Mouse (Mus musculus) thymus, adult 2 months (tissue): ENCODE measurements at regions not wholly inside any gene's neighbourhood (a gene's known extent, or its start where the extent isn't known, plus 50 kb on each side); places are given as distances from the start of the nearest gene placed in this dataset.

Source experiments
- CTCF ChIP-seq: fragments of 200-500 bp; IDR thresholded peaks from 2 replicates; pipeline ENCODE4 v1.5.1; 2012; ENCODE audit warnings: mild to moderate bottlenecking, control low read depth, low read length, moderate library complexity, borderline replicate concordance; ENCODE audit not compliant: control insufficient read depth, poor library complexity, insufficient read depth; ENCODE audit errors: extremely low read depth
- POLR2A ChIP-seq: fragments of 200-500 bp; IDR thresholded peaks from 2 replicates; pipeline ENCODE4 v1.6.1; 2012; ENCODE audit warnings: mild to moderate bottlenecking, low read length, control low read depth, moderate library complexity; ENCODE audit not compliant: control insufficient read depth, poor library complexity, insufficient read depth; ENCODE audit errors: extremely low read depth

GRCm38 (mm10) chr3:80003300-80004090 lies 119.2 kb downstream of the Fam198b start:
- TF ChIP-seq CTCF (no peak), POLR2A (no peak)
